Mouse (Mus musculus) spleen, adult 2 months (tissue): ENCODE results near the gene Glrx3. TPM values are rescaled to one million over a fixed set of nuclear protein-coding genes. Genes with fewer than 3 reads are reported as not detected.

Experiments used
- DNase-seq, 2 experiments: peaks; one replicate each; pipeline versions ENCODE4 v3.0.0 to v3.0.0-alpha.2; 2012 to 2021; ENCODE audit warnings: low spot score in 2 of 2, low read depth in 1 of 2
- H3K27ac ChIP-seq: fragments of 200-500 bp; 2 replicates; pipeline ENCODE4 v1.5.1; 2012; ENCODE audit warnings: low read length, inconsistent platforms; ENCODE audit not compliant: insufficient read depth
- H3K27me3 ChIP-seq: fragments of 200-500 bp; 2 replicates; pipeline ENCODE4 v1.6.1; 2012; ENCODE audit warnings: mild to moderate bottlenecking, moderate library complexity, low read length, inconsistent platforms; ENCODE audit not compliant: control insufficient read depth, insufficient read depth
- H3K36me3 ChIP-seq: fragments of 200-500 bp; 2 replicates; pipeline ENCODE4 v1.6.1; 2012; ENCODE audit warnings: mild to moderate bottlenecking, low read length, inconsistent platforms; ENCODE audit not compliant: control insufficient read depth, insufficient read depth
- H3K4me1 ChIP-seq: fragments of 200-500 bp; 2 replicates; pipeline ENCODE4 v1.6.1; 2011; ENCODE audit warnings: inconsistent platforms; ENCODE audit not compliant: control insufficient read depth, insufficient read depth, insufficient read length
- H3K4me3 ChIP-seq: fragments of 200-500 bp; 2 replicates; pipeline ENCODE4 v1.5.1; 2011; ENCODE audit warnings: mild to moderate bottlenecking, inconsistent platforms; ENCODE audit not compliant: insufficient read depth, insufficient read length; ENCODE audit errors: extremely low read depth
- CTCF ChIP-seq: fragments of 200-500 bp; IDR thresholded peaks from 2 replicates; pipeline ENCODE4 v1.5.1; 2011; ENCODE audit warnings: mild to moderate bottlenecking, inconsistent platforms; ENCODE audit not compliant: insufficient read depth, insufficient read length, insufficient replicate concordance; ENCODE audit errors: extremely low read depth
- POLR2A ChIP-seq: fragments of 200-500 bp; IDR thresholded peaks from 2 replicates; pipeline ENCODE4 v1.6.1; 2011; ENCODE audit warnings: low read depth, low read length, inconsistent platforms
- WGBS: fragments of 180-500 bp; shearing (Covaris S2); methylation state at CpG from one replicate; pipeline ENCODE4 v1.1.7; 2018; 5-methylcytosine and 5-hydroxymethylcytosine counted together
- polyA plus RNA-seq: library from polyadenylated mRNA; depleted of rRNA; stranded (reverse); fragments of >200 nt; gene quantifications from 2 replicates; pipeline ENCODE4 v1.2.3, GENCODE M21; 2012

Gene Glrx3
- polyA plus RNA-seq, 1 experiment, result 38.6 TPM

DNA sequence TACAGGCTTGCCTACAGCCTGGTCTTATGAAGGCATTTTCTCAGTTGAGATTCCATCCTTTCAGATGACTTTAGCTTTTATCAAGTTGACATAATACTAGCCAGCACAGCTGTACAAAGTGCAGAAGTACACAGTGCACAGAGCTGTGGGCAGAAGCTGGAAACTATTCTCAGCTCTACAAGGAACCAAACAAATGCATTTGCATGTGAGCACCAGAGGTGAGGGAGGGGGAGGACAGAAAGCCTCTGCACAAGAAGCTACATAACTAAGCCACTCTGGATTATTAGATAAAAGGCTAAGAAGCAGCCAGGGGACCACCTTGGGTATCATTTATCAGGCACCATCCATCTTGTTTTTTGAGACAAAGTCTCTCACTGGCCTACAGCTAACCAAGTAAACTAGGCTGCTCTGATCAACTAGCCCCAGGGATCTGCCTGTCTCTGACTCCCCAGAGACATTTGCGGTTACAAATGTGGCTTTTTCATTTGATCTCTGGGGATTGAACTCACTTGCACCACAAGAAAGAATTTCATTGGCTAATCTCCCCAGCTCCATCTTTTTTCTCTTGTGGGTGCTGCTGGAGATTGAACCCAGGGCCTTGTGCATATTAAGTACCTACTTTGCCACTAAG is 29.9 kb upstream of the Glrx3 start:
- Histone ChIP-seq H3K36me3 (no peaks in the 10 kb centered on the region), H3K4me1 (peaks cover 5% of the 10 kb centered on the region; the same call in 1 of the 2 replicates), H3K27ac (peak overlapping the region; percentile 64), H3K4me3 (no peak overlapping the region), H3K27me3 (no peaks in the 10 kb centered on the region)
- WGBS, result 33% methylated on average over 1 of the region's 1 CpGs
- no peak for TF ChIP-seq CTCF
- TF ChIP-seq POLR2A, result no peak
- peak; percentile 44 to 84 for DNase-seq

DNA sequence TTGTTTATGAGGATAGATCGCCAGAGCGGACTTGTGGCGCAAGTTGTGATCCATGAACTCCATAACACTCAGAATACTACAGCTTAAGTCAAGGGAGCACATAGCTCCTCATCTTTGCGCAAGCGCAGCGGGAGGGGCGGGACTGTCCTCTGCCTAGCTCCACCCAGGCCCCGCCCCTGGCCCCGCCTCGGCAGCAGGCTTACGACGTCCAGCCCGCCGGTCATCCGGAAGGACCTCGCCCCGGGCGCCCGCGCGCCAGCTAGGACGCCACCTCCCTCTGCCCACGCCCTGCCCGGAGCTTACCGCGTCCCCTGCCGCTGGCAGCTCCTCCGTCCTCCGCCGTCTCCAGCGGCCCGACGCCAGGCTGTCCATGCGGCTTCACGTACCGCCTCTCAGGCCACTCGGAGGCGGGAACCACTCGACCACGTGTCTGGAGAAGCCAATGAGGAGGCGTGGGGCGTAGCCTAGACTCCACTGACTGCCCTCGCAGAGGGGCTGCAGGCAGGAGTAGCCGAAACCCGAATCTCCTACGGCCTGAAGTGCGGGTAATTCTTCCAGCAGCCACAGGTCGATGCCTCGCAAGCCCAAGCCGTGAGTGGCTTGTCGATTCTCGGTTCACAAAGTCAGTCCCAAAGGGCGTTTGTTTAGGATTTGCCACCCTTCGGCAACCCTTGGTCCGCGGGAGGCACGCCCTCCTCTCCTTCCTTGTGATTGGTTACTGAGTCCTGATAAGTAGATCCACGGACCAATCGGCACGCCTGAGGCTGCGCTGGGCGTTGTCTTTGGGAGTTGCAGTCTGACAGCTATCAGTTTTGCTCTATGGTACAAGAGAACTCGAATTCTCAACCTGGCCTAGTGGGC is 26.8 kb upstream of the Glrx3 start, which contains the start of gene 9430038I01Rik:
TSS of gene 9430038I01Rik (minus strand) at position 426 of the 861 bp plus-strand sequence.
- Histone ChIP-seq H3K4me3 (peak within 1 kb of the TSS; percentile 88), H3K27ac (peak within 1 kb of the TSS; percentile 89), H3K36me3 (no peaks in the 10 kb centered on the region), H3K4me1 (peaks cover 5% of the 10 kb centered on the region; the same call in 1 of the 2 replicates), H3K27me3 (no peaks in the 10 kb centered on the region)
- WGBS, result under 1% methylated on average over 63 of the region's 63 CpGs
- peak; percentile 96 to 97 for DNase-seq
- TF ChIP-seq CTCF (no peak), POLR2A (no peak; the same call in 1 of the 2 replicates)

DNA sequence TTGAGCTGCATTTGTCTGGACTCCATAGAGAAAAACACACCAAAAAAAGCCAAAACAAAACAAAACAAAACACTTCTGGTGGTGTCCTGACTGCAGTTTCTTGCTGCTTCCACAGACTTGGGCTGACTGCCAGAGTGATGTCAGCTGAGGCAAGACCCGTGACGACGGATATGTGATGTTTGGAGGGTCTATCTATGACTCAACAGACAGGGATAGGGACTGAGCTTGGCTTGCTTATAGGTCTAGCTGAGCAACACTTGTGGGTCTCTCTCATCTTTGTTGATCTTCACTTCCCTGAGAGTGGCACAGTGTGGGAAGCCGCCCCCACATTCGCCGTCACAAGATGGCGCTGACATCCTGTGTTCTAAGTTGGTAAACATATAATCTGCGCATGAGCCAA is 22.7 kb upstream of the Glrx3 start:
- Histone ChIP-seq H3K36me3 (no peaks in the 10 kb centered on the region), H3K27ac (no peak overlapping the region), H3K27me3 (no peaks in the 10 kb centered on the region), H3K4me1 (no peaks in the 10 kb centered on the region; the same call in 1 of the 2 replicates), H3K4me3 (no peak overlapping the region)
- TF ChIP-seq CTCF (no peak), POLR2A (no peak)
- DNase-seq, result no peak
- 82% methylated on average over 8 of the region's 8 CpGs for WGBS

DNA sequence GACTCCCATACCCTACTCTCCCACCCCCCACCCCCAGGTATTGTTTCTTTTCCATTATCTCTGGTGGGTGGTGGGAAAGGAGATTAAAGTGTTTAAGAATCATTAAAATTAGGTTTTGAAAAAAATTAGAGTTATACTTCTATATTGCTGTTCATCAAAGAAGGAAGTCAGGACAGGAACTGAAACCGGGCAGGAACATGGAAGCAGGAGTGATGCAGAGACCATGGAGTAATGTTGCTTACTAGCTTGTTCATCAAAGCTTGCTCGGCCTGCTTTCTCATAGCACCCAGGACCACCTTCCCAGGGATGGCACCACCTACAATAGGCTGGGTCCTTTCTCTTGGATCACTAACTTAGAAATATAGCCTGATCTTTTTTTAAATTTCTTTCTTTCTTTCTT is 16.9 kb upstream of the Glrx3 start:
- Histone ChIP-seq H3K36me3 (no peaks in the 10 kb centered on the region), H3K4me3 (no peak overlapping the region), H3K27me3 (no peaks in the 10 kb centered on the region), H3K4me1 (no peaks in the 10 kb centered on the region), H3K27ac (no peak overlapping the region)
- 64% methylated on average over 2 of the region's 2 CpGs for WGBS
- no peak for TF ChIP-seq CTCF
- no peak for TF ChIP-seq POLR2A
- no peak for DNase-seq

DNA sequence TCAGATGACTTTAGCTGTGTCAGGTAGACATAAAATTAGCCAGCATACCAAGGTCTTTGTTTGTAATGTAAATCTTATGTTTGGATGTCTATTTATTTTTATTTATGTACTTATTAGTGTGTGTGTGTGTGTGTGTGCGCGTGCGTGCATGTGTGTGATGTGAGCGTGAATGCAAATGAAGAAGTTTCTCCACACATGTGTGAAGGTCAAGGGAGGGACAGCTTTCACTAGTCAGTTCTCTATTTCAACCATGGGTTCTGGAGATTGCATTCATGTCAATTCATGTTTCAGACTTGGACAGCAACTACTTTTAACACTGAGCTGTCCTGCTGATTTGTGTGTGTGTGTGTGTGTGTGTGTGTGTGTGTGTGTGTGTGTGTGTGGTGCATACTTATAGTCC is 16.2 kb upstream of the Glrx3 start:
- WGBS, result 90% methylated on average over 4 of the region's 4 CpGs
- no peaks in the 10 kb centered on the region for H3K27me3 ChIP-seq
- TF ChIP-seq CTCF (no peak), POLR2A (no peak)
- H3K27ac ChIP-seq, result no peak overlapping the region
- no peak for DNase-seq
- no peaks in the 10 kb centered on the region for H3K36me3 ChIP-seq
- H3K4me1 ChIP-seq, result no peaks in the 10 kb centered on the region
- H3K4me3 ChIP-seq, result no peak overlapping the region

DNA sequence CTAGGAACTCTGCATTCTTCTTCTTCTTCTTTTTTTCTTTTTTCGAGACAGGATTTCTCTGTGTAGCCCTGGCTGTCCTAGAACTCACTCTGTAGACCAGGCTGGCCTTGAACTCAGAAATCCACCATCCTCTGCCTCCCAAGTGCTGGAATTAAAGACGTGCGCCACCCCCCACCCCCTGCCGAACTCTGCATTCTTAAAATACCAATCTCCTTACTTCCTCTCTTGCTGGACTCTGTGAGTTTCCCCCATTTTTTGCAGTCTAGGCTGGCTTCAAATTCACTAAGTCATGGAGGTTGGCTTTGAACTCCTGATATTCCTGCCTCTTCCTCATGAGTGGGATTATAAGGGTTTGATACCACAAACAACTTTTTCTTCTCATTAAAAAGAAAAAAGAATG is 10.7 kb upstream of the Glrx3 start:
- WGBS, result 40% methylated on average over 4 of the region's 4 CpGs
- no peak for TF ChIP-seq POLR2A
- no peak for TF ChIP-seq CTCF
- DNase-seq, result no peak
- Histone ChIP-seq H3K27ac (no peak overlapping the region), H3K36me3 (no peaks in the 10 kb centered on the region), H3K4me1 (no peaks in the 10 kb centered on the region), H3K4me3 (no peak overlapping the region), H3K27me3 (no peaks in the 10 kb centered on the region)

DNA sequence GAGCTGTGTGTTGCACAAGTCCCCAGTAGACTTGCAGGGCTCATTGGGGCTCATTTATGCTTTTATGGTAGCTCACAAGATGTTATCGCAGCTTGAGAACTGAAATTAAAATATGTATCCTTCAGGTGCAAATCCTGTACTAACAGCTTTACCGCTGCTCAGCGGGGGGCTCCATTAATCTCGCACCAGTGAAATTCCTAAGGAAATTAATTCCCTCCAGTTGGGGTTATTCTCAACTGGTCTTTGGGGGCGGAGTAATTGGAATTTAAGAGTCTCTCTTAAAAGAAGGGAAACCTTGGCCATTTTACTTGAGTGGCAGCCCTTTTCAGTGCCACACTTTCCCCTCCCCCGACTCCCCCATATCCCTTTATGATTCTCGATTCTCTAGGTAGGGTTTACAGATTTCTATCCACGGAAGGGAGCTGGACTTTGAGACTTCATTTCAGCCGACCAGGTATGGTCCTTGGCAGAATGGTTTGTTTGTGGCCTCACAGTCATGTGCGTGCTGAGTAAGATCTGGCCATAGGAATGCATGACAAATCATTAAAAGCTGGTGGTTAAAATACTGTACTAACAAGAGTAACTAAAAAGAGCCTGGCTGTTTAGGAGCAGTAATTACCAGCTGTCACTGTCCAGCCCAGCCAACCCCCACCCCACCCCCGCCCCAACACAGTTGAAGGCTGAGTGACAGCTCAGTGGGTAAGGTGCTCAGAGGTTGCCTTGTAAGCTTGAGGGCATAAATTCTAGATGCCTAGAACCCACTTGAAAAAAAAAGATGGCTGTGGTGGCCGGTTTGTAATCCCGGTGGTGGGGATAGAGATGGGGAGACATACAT is 5.4 kb upstream of the Glrx3 start:
- Histone ChIP-seq H3K36me3 (no peaks in the 10 kb centered on the region), H3K27ac (no peak overlapping the region), H3K27me3 (no peaks in the 10 kb centered on the region), H3K4me3 (no peak overlapping the region), H3K4me1 (no peaks in the 10 kb centered on the region)
- DNase-seq, result no peak
- 87% methylated on average over 13 of the region's 13 CpGs for WGBS
- TF ChIP-seq POLR2A (no peak), CTCF (no peak)
